Mouse (Mus musculus) olfactory bulb, adult 2 months (tissue): ENCODE data around the gene Zbtb49.

ENCODE experiments used
- CTCF ChIP-seq: fragments of 200-500 bp; IDR thresholded peaks from 2 replicates; pipeline ENCODE4 v1.5.1; 2012; ENCODE audit warnings: low read depth, mild to moderate bottlenecking, low read length, moderate library complexity; ENCODE audit not compliant: insufficient read depth
- POLR2A ChIP-seq: fragments of 200-500 bp; IDR thresholded peaks from 2 replicates; pipeline ENCODE4 v1.6.1; 2012; ENCODE audit warnings: mild to moderate bottlenecking, low read depth, low read length, moderate library complexity; ENCODE audit not compliant: insufficient read depth

GRCm38 (mm10) chr5:38199686-38200085 lies 20.6 kb downstream of the Zbtb49 start:
- no peak for TF ChIP-seq CTCF
- no peak for TF ChIP-seq POLR2A
